Mouse (Mus musculus) limb, embryonic 14.5 days (tissue): ENCODE measurements at regions not wholly inside any gene's neighbourhood (a gene's known extent, or its start where the extent isn't known, plus 50 kb on each side); places are given as distances from the start of the nearest gene placed in this dataset.

Source experiments
- ATAC-seq: fragments of 200-750 bp; cut with Nextera tagmentation; 2 replicates; pipeline ENCODE4 v1.8.0; 2017; ENCODE audit warnings: low read depth, moderate number of reproducible peaks, moderate TSS enrichment; ENCODE audit not compliant: low FRiP score
- DNase-seq: peaks from one replicate; pipeline ENCODE4 v3.0.0-alpha.2; 2015; ENCODE audit warnings: low spot score
- H3K27ac ChIP-seq: fragments of 300-500 bp; sonication (generic); replicated peaks from 2 replicates; pipeline ENCODE4 v1.5.1; 2014; ENCODE audit warnings: low read depth, mild to moderate bottlenecking, low read length, moderate library complexity, mixed read lengths
- H3K27me3 ChIP-seq: fragments of 300-500 bp; sonication (generic); 2 replicates; pipeline ENCODE4 v1.6.1; 2014; ENCODE audit warnings: low read length, mixed read lengths; ENCODE audit not compliant: control insufficient read depth, insufficient read depth
- H3K36me3 ChIP-seq: fragments of 300-500 bp; sonication (generic); 2 replicates; pipeline ENCODE4 v1.6.1; 2014; ENCODE audit warnings: mild to moderate bottlenecking, low read length, moderate library complexity, mixed read lengths; ENCODE audit not compliant: control insufficient read depth, insufficient read depth
- H3K4me1 ChIP-seq: fragments of 300-500 bp; sonication (generic); 2 replicates; pipeline ENCODE4 v1.6.1; 2014; ENCODE audit warnings: antibody characterized with exemption, low read length, mixed read lengths; ENCODE audit not compliant: control insufficient read depth, insufficient read depth
- H3K4me2 ChIP-seq: fragments of 300-500 bp; sonication (generic); replicated peaks from 2 replicates; pipeline ENCODE4 v1.6.1; 2014; ENCODE audit warnings: low read depth, mild to moderate bottlenecking, low read length, moderate library complexity; ENCODE audit not compliant: severe bottlenecking
- H3K4me3 ChIP-seq: fragments of 300-500 bp; sonication (generic); replicated peaks from 2 replicates; pipeline ENCODE4 v1.5.1; 2014; ENCODE audit warnings: low read length
- H3K9ac ChIP-seq: fragments of 300-500 bp; sonication (generic); 2 replicates; pipeline ENCODE4 v1.6.1; 2014; ENCODE audit warnings: mild to moderate bottlenecking, low read depth, low read length, moderate library complexity; ENCODE audit not compliant: severe bottlenecking
- H3K9me3 ChIP-seq: fragments of 300-500 bp; sonication (generic); 2 replicates; pipeline ENCODE4 v1.6.1; 2016; ENCODE audit warnings: low read length; ENCODE audit not compliant: control insufficient read depth
- POLR2A ChIP-seq: fragments of 200-500 bp; IDR thresholded peaks from 2 replicates; pipeline ENCODE4 v1.8.0; 2012; ENCODE audit warnings: inconsistent platforms, mild to moderate bottlenecking, moderate library complexity, borderline replicate concordance; ENCODE audit not compliant: insufficient read depth, insufficient read length; ENCODE audit errors: extremely low read depth
- WGBS: fragments of 180-500 bp; shearing (Covaris S2); extraction: QIAGEN DNeasy Blood & Tissue Kit; methylation state at CpG from one replicate; pipeline ENCODE4 v1.1.7; 2014; 5-methylcytosine and 5-hydroxymethylcytosine counted together

DNA sequence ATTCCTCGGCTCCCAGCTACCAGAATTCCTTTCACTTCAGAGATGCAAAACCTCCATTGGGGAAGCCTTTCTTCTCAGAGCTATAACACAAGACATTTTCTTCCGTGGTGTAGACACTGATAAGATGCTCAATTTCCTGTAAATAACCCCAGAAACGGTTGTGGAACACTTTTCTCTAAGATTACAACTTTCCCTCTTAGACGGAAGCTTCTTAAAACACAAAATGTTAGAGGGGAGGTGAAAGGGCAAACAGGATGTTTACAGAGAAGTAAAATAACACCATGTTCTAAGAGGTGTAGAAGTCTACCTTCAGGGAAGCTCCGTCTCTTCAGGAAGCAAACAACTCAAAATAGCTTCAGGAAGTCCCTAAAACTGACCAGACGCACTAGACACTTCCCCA is 65.4 kb upstream of the Sv2b start:
- H3K9me3 ChIP-seq = no peaks in the 10 kb centered on the region
- H3K4me1 ChIP-seq = no peaks in the 10 kb centered on the region
- H3K27ac ChIP-seq = no peak overlapping the region
- no peaks in the 10 kb centered on the region for H3K27me3 ChIP-seq
- TF ChIP-seq POLR2A = no peak
- ATAC-seq (no peak), DNase-seq (no peak)
- H3K4me3 ChIP-seq = no peak overlapping the region
- 71% methylated on average over 6 of the region's 6 CpGs for WGBS
- H3K9ac ChIP-seq = no peak overlapping the region
- no peak overlapping the region for H3K4me2 ChIP-seq
- no peaks in the 10 kb centered on the region for H3K36me3 ChIP-seq

DNA sequence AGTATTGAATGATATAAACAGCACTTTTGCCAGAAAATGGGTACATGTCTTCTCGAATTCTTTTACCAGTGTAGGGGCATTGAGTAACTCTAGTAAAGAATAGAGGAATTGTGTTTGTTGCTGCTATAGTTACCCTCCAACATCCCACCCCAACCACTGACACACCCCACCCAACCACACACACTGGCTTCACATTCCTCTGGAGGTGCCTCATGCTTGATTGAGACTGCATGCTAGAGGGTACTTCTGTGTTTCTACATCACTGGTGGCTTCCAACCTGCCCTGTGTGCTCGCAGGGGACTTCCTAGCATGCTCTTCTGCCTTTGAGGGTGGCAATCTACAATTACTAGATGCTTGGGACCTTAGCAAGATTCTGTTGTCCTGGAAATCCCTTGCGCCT is 70.5 kb upstream of the Sv2b start:
- TF ChIP-seq POLR2A = no peak
- Histone ChIP-seq H3K9ac (no peak overlapping the region), H3K27me3 (no peaks in the 10 kb centered on the region), H3K27ac (no peak overlapping the region), H3K9me3 (no peaks in the 10 kb centered on the region), H3K36me3 (no peaks in the 10 kb centered on the region), H3K4me2 (no peak overlapping the region), H3K4me1 (peaks cover 3% of the 10 kb centered on the region; the same call in 1 of the 2 replicates), H3K4me3 (no peak overlapping the region)
- whole genome bisulfite sequencing = 82% methylated on average over 3 of the region's 3 CpGs
- ATAC-seq (no peak), DNase-seq (no peak)

DNA sequence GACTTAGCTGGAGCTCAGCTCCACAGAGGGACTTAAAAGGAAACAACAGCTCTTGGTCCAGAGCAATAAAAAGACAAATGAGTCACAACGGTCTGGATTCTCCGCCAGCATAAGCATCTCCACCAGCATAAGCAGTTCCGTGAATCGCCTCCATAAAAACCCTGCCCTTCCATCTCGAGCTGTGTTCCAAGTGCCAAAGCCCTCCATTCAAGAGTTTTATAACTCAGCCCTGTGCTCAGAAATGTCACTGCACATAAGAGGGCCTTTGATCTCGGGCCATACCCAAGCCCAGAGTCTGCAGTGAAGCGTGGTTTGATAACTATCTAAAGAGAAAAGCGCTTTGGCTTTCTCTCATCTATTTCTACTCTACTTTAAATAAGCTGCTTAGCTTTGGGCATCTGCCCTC is 70.8 kb upstream of the Akap13 start:
- H3K9ac ChIP-seq = no peak overlapping the region
- no peak overlapping the region for H3K4me2 ChIP-seq
- H3K27me3 ChIP-seq = no peaks in the 10 kb centered on the region
- H3K27ac ChIP-seq = no peak overlapping the region
- H3K4me3 ChIP-seq = no peak overlapping the region
- 25% methylated on average over 8 of the region's 8 CpGs for WGBS
- TF ChIP-seq POLR2A = no peak
- DNase-seq = no peak
- no peak for ATAC-seq
- H3K9me3 ChIP-seq = no peaks in the 10 kb centered on the region
- no peaks in the 10 kb centered on the region for H3K36me3 ChIP-seq
- peaks cover 6% of the 10 kb centered on the region; the same call in 1 of the 2 replicates for H3K4me1 ChIP-seq

DNA sequence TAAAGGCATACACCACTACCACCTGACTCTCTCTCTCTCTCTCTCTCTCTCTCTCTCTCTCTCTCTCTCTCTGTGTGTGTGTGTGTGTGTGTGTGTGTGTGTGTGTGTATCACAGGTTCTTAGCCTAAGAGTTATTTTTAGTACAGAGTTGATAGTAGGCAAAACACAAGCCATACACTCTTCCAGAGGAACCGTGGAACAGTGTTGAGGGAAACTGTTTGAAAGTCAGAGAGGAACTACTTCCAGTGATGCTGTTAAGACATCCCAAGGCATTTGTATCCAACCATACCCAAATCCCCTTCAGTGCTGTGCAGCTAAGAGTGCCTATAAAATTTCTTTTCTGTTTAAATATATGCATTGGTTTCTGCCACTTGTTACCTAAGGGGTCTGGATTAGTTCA is 68.3 kb upstream of the Akap13 start:
- WGBS = 85% methylated on average over 1 of the region's 1 CpGs
- no peak overlapping the region for H3K9ac ChIP-seq
- H3K9me3 ChIP-seq = no peaks in the 10 kb centered on the region
- H3K4me1 ChIP-seq = peaks cover 6% of the 10 kb centered on the region; the same call in 1 of the 2 replicates
- no peaks in the 10 kb centered on the region for H3K27me3 ChIP-seq
- no peak for TF ChIP-seq POLR2A
- H3K4me2 ChIP-seq = no peak overlapping the region
- ATAC-seq (no peak), DNase-seq (no peak)
- no peak overlapping the region for H3K27ac ChIP-seq
- H3K36me3 ChIP-seq = no peaks in the 10 kb centered on the region
- H3K4me3 ChIP-seq = no peak overlapping the region

DNA sequence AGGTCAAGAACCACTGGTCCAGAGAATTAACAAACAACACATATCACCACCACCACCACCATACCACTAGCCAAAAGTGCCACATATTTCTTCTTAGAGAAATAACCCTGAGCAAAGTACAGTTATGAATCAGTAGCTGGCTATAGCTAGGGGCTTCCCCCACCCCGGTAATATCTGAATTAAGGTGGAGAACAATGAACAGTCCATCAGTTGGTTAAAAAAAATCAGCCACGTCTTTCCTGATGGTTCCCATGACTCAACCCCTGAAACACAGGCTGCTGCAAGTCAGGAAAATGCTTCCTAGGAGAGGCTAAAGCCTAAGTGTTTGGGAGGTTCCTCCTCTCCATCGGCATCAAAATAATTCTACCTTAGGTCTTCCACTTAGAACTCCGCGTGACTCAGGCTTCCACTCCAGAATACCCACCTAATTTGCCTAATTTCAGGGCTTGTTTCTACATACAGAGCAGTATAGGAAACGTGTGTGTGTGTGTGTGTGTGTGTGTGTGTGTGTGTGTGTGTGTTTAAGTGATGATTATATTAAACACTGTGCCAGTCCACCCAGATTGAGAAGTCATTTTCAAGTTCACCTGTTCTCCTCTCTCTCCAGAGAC is 67.4 kb upstream of the Akap13 start:
- Histone ChIP-seq H3K4me2 (no peak overlapping the region), H3K4me3 (no peak overlapping the region), H3K9ac (no peak overlapping the region), H3K27me3 (no peaks in the 10 kb centered on the region), H3K4me1 (peaks cover 6% of the 10 kb centered on the region; the same call in 1 of the 2 replicates), H3K36me3 (no peaks in the 10 kb centered on the region), H3K9me3 (no peaks in the 10 kb centered on the region), H3K27ac (no peak overlapping the region)
- no peak for ATAC-seq
- no peak for TF ChIP-seq POLR2A
- WGBS = 74% methylated on average over 6 of the region's 6 CpGs
- DNase-seq = no peak

DNA sequence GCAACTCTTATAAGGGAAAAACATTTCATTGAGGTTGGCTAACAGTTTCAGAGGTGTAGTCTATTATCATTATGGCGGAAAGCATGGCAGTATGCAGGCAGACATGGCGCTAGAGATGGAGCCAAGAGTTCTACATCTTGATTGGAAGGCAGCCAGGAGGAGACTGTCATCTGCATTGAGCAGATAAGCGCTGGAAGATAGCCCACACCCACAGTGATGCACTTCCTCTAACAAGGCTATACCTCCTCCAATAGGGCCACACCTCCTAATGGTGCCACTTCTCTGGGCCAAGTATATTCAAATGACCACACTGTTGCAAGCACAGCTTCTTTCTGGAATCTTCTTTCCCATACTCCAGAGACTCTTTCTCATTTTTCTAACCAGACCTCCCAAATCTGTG is 65.2 kb upstream of the Akap13 start:
- H3K9ac ChIP-seq = no peak overlapping the region
- DNase-seq = no peak
- H3K36me3 ChIP-seq = no peaks in the 10 kb centered on the region
- H3K27ac ChIP-seq = no peak overlapping the region
- TF ChIP-seq POLR2A = no peak
- no peak overlapping the region for H3K4me2 ChIP-seq
- 93% methylated on average over 3 of the region's 3 CpGs for WGBS
- no peaks in the 10 kb centered on the region for H3K27me3 ChIP-seq
- no peaks in the 10 kb centered on the region for H3K9me3 ChIP-seq
- no peak overlapping the region for H3K4me3 ChIP-seq
- ATAC-seq = no peak
- no peaks in the 10 kb centered on the region for H3K4me1 ChIP-seq
